Mouse (Mus musculus): Measurements from ENCODE around the gene Abhd16a.

The Abhd16a gene

GRCm38 (mm10) chr17:35085208-35085865, 3.7 kb upstream of the Abhd16a start, which contains the start of gene Ly6g6f:
Ly6g6f (minus strand) TSS chr17:35085610.
- no peak for DNase-seq (ENCODE audit: low spot score)

GRCm38 (mm10) chr17:35088151-35088550, 912 bp upstream of the Abhd16a start:
- no peak for DNase-seq (ENCODE audit: low spot score)

- no peak for DNase-seq (ENCODE audit: low spot score)
Observed at GRCm38 (mm10) chr17:35090166-35090932, 1.3 kb downstream of the Abhd16a start.

- no peak for DNase-seq (ENCODE audit: low spot score)
Observed at GRCm38 (mm10) chr17:35092403-35093198, 3.5 kb downstream of the Abhd16a start.

- peak; percentile 42 for DNase-seq (ENCODE audit: low spot score)
Observed at GRCm38 (mm10) chr17:35094475-35095365, 5.7 kb downstream of the Abhd16a start.

GRCm38 (mm10) chr17:35096597-35096996, 7.5 kb downstream of the Abhd16a start:
- DNase-seq (ENCODE audit: low spot score), result no peak

- DNase-seq (ENCODE audit: low spot score), result no peak
Observed at GRCm38 (mm10) chr17:35097164-35097655, 8.1 kb downstream of the Abhd16a start.

GRCm38 (mm10) chr17:35100196-35100765, 11.2 kb downstream of the Abhd16a start:
- no peak for DNase-seq (ENCODE audit: low spot score)

- no peak for DNase-seq (ENCODE audit: low spot score)
Observed at GRCm38 (mm10) chr17:35101161-35101560, 12.1 kb downstream of the Abhd16a start.

GRCm38 (mm10) chr17:35102299-35102698, 13.2 kb downstream of the Abhd16a start:
- no peak for DNase-seq (ENCODE audit: low spot score)

- DNase-seq (ENCODE audit: low spot score), result no peak
Observed at GRCm38 (mm10) chr17:35103221-35103690, 14.2 kb downstream of the Abhd16a start.

GRCm38 (mm10) chr17:35104079-35104478, 15.0 kb downstream of the Abhd16a start:
- no peak for DNase-seq (ENCODE audit: low spot score)

GRCm38 (mm10) chr17:35104754-35105153, 15.7 kb downstream of the Abhd16a start:
- DNase-seq (ENCODE audit: low spot score), result no peak

GRCm38 (mm10) chr17:35105740-35106389, 16.8 kb downstream of the Abhd16a start:
- DNase-seq (ENCODE audit: low spot score), result peak; percentile 50

GRCm38 (mm10) chr17:35106522-35106921, 17.5 kb downstream of the Abhd16a start:
- no peak for DNase-seq (ENCODE audit: low spot score)

GRCm38 (mm10) chr17:35108097-35108496, 19.0 kb downstream of the Abhd16a start, which contains the start of gene Ly6g5c:
Ly6g5c (plus strand) TSS chr17:35108279.
- DNase-seq (ENCODE audit: low spot score), result no peak

GRCm38 (mm10) chr17:35111774-35112173, 22.7 kb downstream of the Abhd16a start:
- DNase-seq (ENCODE audit: low spot score), result no peak

GRCm38 (mm10) chr17:35115046-35116019, 26.3 kb downstream of the Abhd16a start, which contains the start of gene Ly6g5b:
Ly6g5b (minus strand) TSS chr17:35115428.
- no peak for DNase-seq (ENCODE audit: low spot score)

- DNase-seq (ENCODE audit: low spot score), result no peak
Observed at GRCm38 (mm10) chr17:35120745-35121142, 31.7 kb downstream of the Abhd16a start.
